Mouse (Mus musculus) heart, postnatal 14 days (tissue): ENCODE data around the gene Rrp7a. TPM values are rescaled to one million over a fixed set of nuclear protein-coding genes. Genes with fewer than 3 reads are reported as not detected.

ENCODE experiments used
- DNase-seq, 2 experiments: peaks; one replicate each; pipeline ENCODE4 v3.0.0; 2021 to 2022
- intact Hi-C: fragments of 180-260 bp; cut with DNase I; formaldehyde crosslinking; loops from one replicate; pipeline ENCODE4 v1.15.1; 2025
- total RNA-seq, 2 experiments: library from RNA; stranded (reverse); gene quantifications; 2 replicates each; pipeline ENCODE4 v1.2.3; 2021

Gene Rrp7a
- total RNA-seq, 2 experiments from 2014 or later: 38.6 to 44.8 TPM

DNA sequence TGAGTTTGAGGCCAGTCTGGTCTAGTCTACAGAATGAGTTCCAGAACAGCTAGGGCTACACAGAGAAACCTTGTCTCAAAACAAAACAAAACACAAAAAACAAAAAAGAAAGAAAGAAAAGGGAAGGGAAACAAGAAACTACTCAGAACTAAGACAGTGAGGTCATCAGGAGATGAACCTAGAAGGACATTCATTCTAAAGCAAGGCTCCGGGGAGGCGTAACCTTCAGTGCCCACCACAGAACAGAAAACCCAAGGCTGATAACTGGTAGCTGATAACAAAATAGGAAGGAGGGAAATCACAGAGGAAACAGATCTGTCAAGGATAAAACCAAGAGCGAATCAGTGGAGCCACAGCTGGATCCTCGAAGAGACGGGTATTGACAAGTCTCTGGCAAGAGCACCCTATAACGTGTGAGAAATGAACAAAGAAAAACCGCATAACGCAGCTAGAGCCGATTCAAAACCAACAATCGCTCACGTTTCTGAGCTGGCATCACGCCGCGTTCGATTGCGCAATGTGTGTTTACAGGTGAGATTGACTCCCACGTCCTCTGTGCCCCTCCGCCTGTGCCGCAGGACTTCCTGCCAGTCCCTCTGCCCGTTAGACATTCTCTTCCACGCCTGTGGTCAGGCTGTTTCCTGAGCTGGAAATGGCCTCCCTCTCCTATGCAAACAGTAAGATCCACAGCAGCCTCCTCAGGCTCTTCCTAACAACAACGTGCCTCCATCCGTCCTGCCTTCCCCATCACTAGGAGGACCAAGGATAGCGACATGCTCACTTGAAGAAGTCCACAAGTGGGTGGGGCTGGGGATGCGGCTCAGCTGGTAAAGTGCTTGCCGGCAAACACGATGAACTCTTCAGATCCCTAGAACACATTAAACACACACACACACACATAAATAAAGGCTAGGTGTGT lies 46.7 kb downstream of the Rrp7a start:
- DNase-seq: no peak

DNA sequence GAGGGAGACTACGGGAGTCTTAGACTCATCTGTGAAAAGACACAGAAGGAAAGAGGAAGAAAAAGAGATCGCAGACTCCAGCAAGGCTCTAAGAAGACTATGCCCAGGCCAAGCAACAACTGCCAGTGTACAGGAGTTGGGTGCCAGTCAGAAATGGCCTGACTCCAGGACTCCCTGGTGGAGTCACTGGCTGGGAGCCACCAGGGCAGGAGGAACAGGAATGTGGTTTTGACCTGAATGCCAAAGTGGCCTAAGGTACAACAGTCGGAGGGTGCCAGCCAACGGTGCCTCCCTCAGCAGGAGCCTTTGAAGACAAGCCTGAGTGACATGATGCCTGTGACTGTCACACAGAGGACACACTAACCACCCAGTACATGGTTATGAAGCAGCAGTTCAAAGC lies 48.4 kb downstream of the Rrp7a start:
- DNase-seq: peak; percentile 62 to 70
- intact Hi-C loops: no loop called here

More for the DNA sequence above, 46.7 kb downstream of the Rrp7a start:
- intact Hi-C loops: no loop called here

GRCm38 (mm10) chr15:83071752-83072151 lies 50.8 kb downstream of the Rrp7a start:
- no peak for DNase-seq
- intact Hi-C loops: no loop called here

DNA sequence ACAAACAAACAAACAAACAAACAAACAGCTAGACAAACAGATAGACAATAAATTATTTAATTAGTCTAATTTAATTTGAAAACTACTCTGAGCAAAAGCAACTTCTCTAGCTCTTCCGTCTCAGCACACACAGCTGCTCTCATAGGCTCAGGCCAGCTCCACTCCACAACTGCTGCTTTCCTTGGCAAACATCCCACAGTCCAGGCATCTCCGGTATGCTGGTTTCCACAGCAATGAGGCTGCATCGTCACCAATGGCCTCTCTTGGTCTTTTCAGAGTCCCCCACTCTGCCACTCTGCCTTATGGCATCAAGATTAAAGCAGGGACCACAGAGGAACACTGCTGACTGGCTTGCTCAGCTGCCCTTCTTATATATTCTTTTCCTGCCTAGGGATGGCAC lies 51.7 kb downstream of the Rrp7a start:
- peak; percentile 42 to 74 for DNase-seq
- intact Hi-C loops: no loop called here

GRCm38 (mm10) chr15:83068270-83068669 lies 54.3 kb downstream of the Rrp7a start:
- DNase-seq: no peak
- intact Hi-C loops: no loop called here

- intact Hi-C loops: no loop called here
- peak; percentile 56 to 74 for DNase-seq
Observed at GRCm38 (mm10) chr15:83065543-83065942, 57.1 kb downstream of the Rrp7a start.

Other genes starting within 250 kb of the Rrp7a start
- 10 to 100 TPM; 49.9 to 59.1 TPM for gene Tcf20, start 134.9 kb downstream of the Rrp7a start, total RNA-seq
- 1 to 10 TPM; 2.2 to 2.4 TPM for gene Nfam1, start 89.5 kb downstream of the Rrp7a start, total RNA-seq
- 10 to 100 TPM; 48.1 to 49.4 TPM for gene Serhl, start 33.3 kb downstream of the Rrp7a start, total RNA-seq
- gene Poldip3, start 26.6 kb upstream of the Rrp7a start, total RNA-seq: 10 to 100 TPM; 34.4 to 41.1 TPM
- 100 to 1,000 TPM in 1 of 2 experiments, 10 to 100 TPM in 1; 97.2 to 109 TPM for gene Cyb5r3, start 49.8 kb upstream of the Rrp7a start, total RNA-seq
- gene A4galt, start 129.0 kb upstream of the Rrp7a start, total RNA-seq: 1 to 10 TPM; 4.9 to 5.1 TPM
- 10 to 100 TPM; 11.6 to 14.5 TPM for gene Arfgap3, start 227.4 kb upstream of the Rrp7a start, total RNA-seq